Mouse (Mus musculus) neural tube, embryonic 11.5 days (tissue): ENCODE results near the gene Krt42. TPM values are rescaled to one million over a fixed set of nuclear protein-coding genes. Genes with fewer than 3 reads are reported as not detected.
"Not testable (repeated sequence)": the region's sequence is repeated elsewhere in the genome, so short reads cannot be mapped to it uniquely, and the experiment has no call there.

Experiments used
- ATAC-seq: fragments of 200-750 bp; cut with Nextera tagmentation; 2 replicates; pipeline ENCODE4 v1.8.0; 2017; ENCODE audit warnings: moderate number of reproducible peaks, mild to moderate bottlenecking, moderate TSS enrichment, moderate library complexity; ENCODE audit not compliant: insufficient read depth, low FRiP score, low TSS enrichment
- DNase-seq: peaks from one replicate; pipeline ENCODE4 v3.0.0-alpha.2; 2015; ENCODE audit warnings: low spot score
- H3K27ac ChIP-seq: fragments of 300-500 bp; sonication (generic); 2 replicates; pipeline ENCODE4 v1.5.1; 2014; ENCODE audit warnings: low read depth, mild to moderate bottlenecking, low read length
- H3K27me3 ChIP-seq: fragments of 300-500 bp; sonication (generic); 2 replicates; pipeline ENCODE4 v1.6.1; 2014; ENCODE audit warnings: mild to moderate bottlenecking, low read length, mixed read lengths; ENCODE audit not compliant: control insufficient read depth, insufficient read depth
- H3K36me3 ChIP-seq: fragments of 300-500 bp; sonication (generic); 2 replicates; pipeline ENCODE4 v1.6.1; 2014; ENCODE audit warnings: mild to moderate bottlenecking, low read length, moderate library complexity, mixed read lengths; ENCODE audit not compliant: control insufficient read depth, insufficient read depth
- H3K4me1 ChIP-seq: fragments of 300-500 bp; sonication (generic); 2 replicates; pipeline ENCODE4 v1.6.1; 2014; ENCODE audit warnings: low read length, mixed read lengths; ENCODE audit not compliant: control insufficient read depth, insufficient read depth
- H3K4me2 ChIP-seq: fragments of 300-500 bp; sonication (generic); 2 replicates; pipeline ENCODE4 v1.6.1; 2014; ENCODE audit warnings: low read depth, mild to moderate bottlenecking, moderate library complexity
- H3K4me3 ChIP-seq: fragments of 300-500 bp; sonication (generic); 2 replicates; pipeline ENCODE4 v1.5.1; 2014; ENCODE audit warnings: low read depth, low read length
- H3K9ac ChIP-seq: fragments of 300-500 bp; sonication (generic); 2 replicates; pipeline ENCODE4 v1.6.1; 2014; ENCODE audit warnings: mild to moderate bottlenecking, low read length
- H3K9me3 ChIP-seq: fragments of 300-500 bp; sonication (generic); 2 replicates; pipeline ENCODE4 v1.6.1; 2016; ENCODE audit warnings: low read length; ENCODE audit not compliant: control insufficient read depth
- WGBS: fragments of 180-500 bp; shearing (Covaris S2); extraction: QIAGEN DNeasy Blood & Tissue Kit; methylation state at CpG from one replicate; pipeline ENCODE4 v1.1.7; 2014; 5-methylcytosine and 5-hydroxymethylcytosine counted together
- polyA plus RNA-seq: library from polyadenylated mRNA; unstranded; fragments of >200 nt; fragmentation: Nextera tagmentation; extraction: Ambion mirVana; gene quantifications from 2 replicates; pipeline ENCODE4 v1.2.1, GENCODE M21; 2014

Gene Krt42
- polyA plus RNA-seq, 1 experiment from 2014 or later, result not detected

DNA sequence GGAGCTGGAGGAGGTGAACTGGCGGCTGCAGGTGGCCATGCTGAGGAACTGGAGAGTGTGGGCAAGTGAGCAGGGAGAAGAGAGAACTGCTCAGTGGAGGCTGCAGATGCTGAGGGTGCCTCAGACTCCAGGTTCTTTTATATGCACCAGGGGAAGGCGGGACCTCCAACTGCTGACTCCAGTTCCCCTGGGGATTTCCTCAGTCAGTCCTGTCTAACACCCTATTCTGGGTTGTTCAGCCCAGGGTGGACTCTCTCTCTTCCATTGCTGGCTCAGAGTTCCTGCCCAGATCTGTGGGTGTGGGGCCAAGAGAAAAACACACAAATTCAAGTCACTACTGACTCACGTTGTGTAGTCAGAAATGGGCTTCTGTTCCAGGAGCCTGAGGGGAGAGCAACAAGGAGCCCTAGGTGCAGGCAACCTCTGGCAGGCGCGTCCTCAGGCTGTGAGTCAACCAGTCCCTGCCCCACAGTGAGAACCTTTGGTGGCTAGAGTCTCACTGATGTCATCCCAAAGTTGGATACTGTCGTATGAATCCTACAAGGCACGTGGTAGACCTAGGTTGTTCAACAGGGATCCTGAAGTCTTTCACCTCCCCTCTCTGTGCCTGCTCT lies 20.7 kb downstream of the Krt42 start, which contains the start of gene Krt16:
Gene Krt16 (minus strand): TSS at position 51 of the 614 bp plus-strand sequence.
- 74% methylated on average over 7 of the region's 7 CpGs for WGBS
- Histone ChIP-seq H3K4me1 (no peaks in the 10 kb centered on the region), H3K27me3 (no peaks in the 10 kb centered on the region), H3K36me3 (no peaks in the 10 kb centered on the region), H3K9ac (no peak within 1 kb of the TSS), H3K4me3 (no peak within 1 kb of the TSS), H3K9me3 (no peaks in the 10 kb centered on the region), H3K4me2 (no peak within 1 kb of the TSS), H3K27ac (no peak within 1 kb of the TSS)
- ATAC-seq, result no peak
- no peak for DNase-seq

DNA sequence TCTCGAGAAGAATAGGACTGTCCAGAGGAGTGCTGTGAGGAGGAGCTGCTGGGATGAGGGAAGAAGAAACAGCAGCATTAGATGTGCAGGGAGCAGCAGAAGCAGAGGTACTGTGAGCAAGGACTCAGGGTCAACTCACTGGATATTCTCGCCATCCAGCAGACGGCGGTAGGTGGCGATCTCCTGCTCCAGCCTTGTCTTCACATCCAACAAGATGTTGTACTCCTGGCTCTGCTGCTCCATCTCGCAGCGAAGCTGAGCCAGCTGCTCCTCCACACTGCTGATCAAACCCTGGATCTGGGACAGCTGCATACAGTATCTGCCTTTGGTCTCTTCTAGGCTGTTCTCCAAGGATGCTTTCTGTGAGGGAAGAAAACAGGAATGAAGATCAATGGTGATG lies 23.2 kb downstream of the Krt42 start:
- not testable (repeated sequence) for H3K36me3 ChIP-seq, H3K9me3 ChIP-seq, H3K27ac ChIP-seq, DNase-seq, ATAC-seq, H3K4me1 ChIP-seq, H3K27me3 ChIP-seq, H3K9ac ChIP-seq, H3K4me2 ChIP-seq, H3K4me3 ChIP-seq
- WGBS, result 76% methylated on average over 7 of the region's 7 CpGs

DNA sequence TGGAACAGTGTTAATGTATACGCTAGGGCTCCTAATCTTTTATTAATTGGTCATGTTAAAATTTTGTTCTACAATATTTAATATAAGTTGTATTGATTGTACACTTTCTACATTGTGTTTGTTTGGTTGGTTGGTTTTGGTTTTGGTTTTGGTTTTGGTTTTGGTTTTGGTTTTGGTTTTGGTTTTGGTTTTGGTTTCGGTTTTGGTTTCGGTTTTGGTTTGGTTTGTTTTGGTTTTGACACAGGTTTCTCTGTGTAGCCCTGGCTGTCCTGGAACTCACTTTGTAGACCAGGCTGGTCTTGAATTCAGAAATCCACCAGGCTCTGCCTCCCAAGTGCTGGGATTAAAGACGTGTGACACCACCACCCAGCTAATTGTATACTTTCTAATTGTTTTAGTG lies 29.4 kb downstream of the Krt42 start:
- not testable (repeated sequence) for H3K36me3 ChIP-seq, H3K27ac ChIP-seq, H3K4me1 ChIP-seq, H3K9ac ChIP-seq, H3K27me3 ChIP-seq, H3K4me3 ChIP-seq, H3K4me2 ChIP-seq, ATAC-seq, DNase-seq, H3K9me3 ChIP-seq
- 91% methylated on average over 4 of the region's 4 CpGs for WGBS

DNA sequence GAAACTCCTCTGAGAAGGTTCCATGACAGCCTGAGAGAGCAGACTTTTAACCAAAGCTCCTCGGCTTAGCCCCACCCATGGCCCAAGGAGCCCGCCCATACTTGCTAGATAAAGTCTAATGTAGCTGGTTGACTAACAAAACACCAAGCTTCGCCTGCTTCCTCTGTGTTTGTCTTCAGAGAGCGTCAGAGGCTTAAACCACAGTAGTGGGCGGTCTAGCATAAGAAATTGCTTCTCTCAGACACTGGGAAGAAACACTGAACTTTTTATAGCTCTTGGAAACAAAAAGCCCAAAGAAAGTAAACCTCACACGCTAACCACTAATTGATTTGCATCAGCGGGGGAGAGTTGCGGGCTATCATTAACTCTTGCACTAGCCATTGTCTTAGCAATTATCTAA lies 47.9 kb downstream of the Krt42 start:
- H3K36me3 ChIP-seq, result no peaks in the 10 kb centered on the region
- H3K4me2 ChIP-seq, result no peak overlapping the region
- DNase-seq (no peak), ATAC-seq (no peak)
- H3K27ac ChIP-seq, result no peak overlapping the region
- 0 out of 2 replicates have a peak, but pooled peaks cover 2% of the 10 kb centered on the region for H3K9me3 ChIP-seq
- WGBS, result 47% methylated on average over 8 of the region's 8 CpGs
- H3K4me3 ChIP-seq, result no peak overlapping the region
- H3K9ac ChIP-seq, result no peak overlapping the region
- no peaks in the 10 kb centered on the region for H3K4me1 ChIP-seq
- no peaks in the 10 kb centered on the region for H3K27me3 ChIP-seq

DNA sequence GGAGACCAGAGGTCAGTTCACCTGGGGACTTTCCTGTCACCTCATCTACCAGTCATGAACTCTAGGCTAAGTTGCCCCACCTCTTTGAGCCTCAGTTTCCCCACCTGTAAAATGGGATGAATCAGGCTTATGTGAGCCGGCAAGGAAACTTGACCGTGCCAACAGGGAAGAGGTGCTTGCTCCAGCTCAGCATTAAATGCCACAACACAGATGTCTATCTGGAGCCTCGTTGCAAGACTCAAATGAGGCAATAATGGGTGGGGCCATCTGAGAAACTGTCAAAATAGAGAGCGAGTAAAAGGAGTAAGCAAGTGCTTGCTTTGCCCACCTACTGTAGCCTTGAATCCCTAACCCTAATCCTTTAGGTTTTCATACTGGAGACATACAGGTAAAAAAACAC lies 50.4 kb downstream of the Krt42 start:
- H3K9me3 ChIP-seq, result no peaks in the 10 kb centered on the region
- no peak overlapping the region for H3K9ac ChIP-seq
- no peak overlapping the region for H3K4me2 ChIP-seq
- 92% methylated on average over 4 of the region's 4 CpGs for WGBS
- DNase-seq (no peak), ATAC-seq (no peak)
- no peak overlapping the region for H3K27ac ChIP-seq
- H3K27me3 ChIP-seq, result no peaks in the 10 kb centered on the region
- H3K4me3 ChIP-seq, result no peak overlapping the region
- H3K4me1 ChIP-seq, result no peaks in the 10 kb centered on the region
- no peaks in the 10 kb centered on the region for H3K36me3 ChIP-seq

Other genes starting within 250 kb of the Krt42 start
- not detected in 2 replicates for gene Krt33b, start 240.0 kb downstream of the Krt42 start, polyA plus RNA-seq
- not detected in 2 replicates for gene Krt34, start 228.3 kb downstream of the Krt42 start, polyA plus RNA-seq
- not detected in 2 replicates for gene Krt31, start 219.3 kb downstream of the Krt42 start, polyA plus RNA-seq
- gene Krt32, start 181.6 kb downstream of the Krt42 start, polyA plus RNA-seq, result not detected in 2 replicates
- not detected in 2 replicates for gene Krt35, start 173.6 kb downstream of the Krt42 start, polyA plus RNA-seq
- gene Krt36, start 164.2 kb downstream of the Krt42 start, polyA plus RNA-seq, result not detected in 2 replicates
- 0.19 TPM in 1 of 2 replicates, not detected in the other for gene Krt13, start 148.3 kb downstream of the Krt42 start, polyA plus RNA-seq
- 2.7 and 3.3 TPM in 2 replicates for gene Krt15, start 133.9 kb downstream of the Krt42 start, polyA plus RNA-seq
- 6.4 and 6.6 TPM in 2 replicates for gene Krt19, start 121.2 kb downstream of the Krt42 start, polyA plus RNA-seq
- gene Krt9, start 76.6 kb downstream of the Krt42 start, polyA plus RNA-seq, result not detected in 2 replicates
- gene Krt14, start 62.3 kb downstream of the Krt42 start, polyA plus RNA-seq, result 7.7 and 7.9 TPM in 2 replicates
- not detected in 2 replicates for gene Krt16, start 21.0 kb downstream of the Krt42 start, polyA plus RNA-seq
- gene Krt17, start 8.8 kb downstream of the Krt42 start, polyA plus RNA-seq, result 0.88 and 1.1 TPM in 2 replicates
- 1,679 and 1,757 TPM in 2 replicates for gene Eif1, start 50.0 kb upstream of the Krt42 start, polyA plus RNA-seq
- not detected in 2 replicates for gene Gast, start 64.5 kb upstream of the Krt42 start, polyA plus RNA-seq
- 10.4 and 10.6 TPM in 2 replicates for gene Hap1, start 86.3 kb upstream of the Krt42 start, polyA plus RNA-seq
- gene Jup, start 127.9 kb upstream of the Krt42 start, polyA plus RNA-seq, result 43.8 and 48.8 TPM in 2 replicates
- gene P3h4, start 145.0 kb upstream of the Krt42 start, polyA plus RNA-seq, result 23.7 and 26.0 TPM in 2 replicates
- 47.7 and 49.4 TPM in 2 replicates for gene Fkbp10, start 145.8 kb upstream of the Krt42 start, polyA plus RNA-seq
- 110 TPM in 2 replicates for gene Nt5c3b, start 171.9 kb upstream of the Krt42 start, polyA plus RNA-seq
- gene Klhl10, start 172.0 kb upstream of the Krt42 start, polyA plus RNA-seq, result 0.40 and 0.62 TPM in 2 replicates
- gene Klhl11, start 202.9 kb upstream of the Krt42 start, polyA plus RNA-seq, result 13.9 and 14.8 TPM in 2 replicates